Mouse (Mus musculus): Measurements from ENCODE around the gene Lix1l.

- TF ChIP-seq CTCF (IDR thresholded peaks at IDR 0.05; ENCODE audit: low read depth) (no peak), EP300 (IDR thresholded peaks at IDR 0.05; ENCODE audit: low read depth) (no peak)
These were observed 46.4 kb downstream of the Lix1l start for GRCm38 (mm10) chr3:96647365-96647764.

Data from liver, postnatal 0 days (tissue).